Mouse (Mus musculus) B cell, adult 2 months (primary cell): ENCODE data around the gene Gm45233.

ENCODE experiments used
- DNase-seq, 2 experiments: peaks; one replicate each; pipeline ENCODE4 v3.0.0; 2022

The Gm45233 gene

DNA sequence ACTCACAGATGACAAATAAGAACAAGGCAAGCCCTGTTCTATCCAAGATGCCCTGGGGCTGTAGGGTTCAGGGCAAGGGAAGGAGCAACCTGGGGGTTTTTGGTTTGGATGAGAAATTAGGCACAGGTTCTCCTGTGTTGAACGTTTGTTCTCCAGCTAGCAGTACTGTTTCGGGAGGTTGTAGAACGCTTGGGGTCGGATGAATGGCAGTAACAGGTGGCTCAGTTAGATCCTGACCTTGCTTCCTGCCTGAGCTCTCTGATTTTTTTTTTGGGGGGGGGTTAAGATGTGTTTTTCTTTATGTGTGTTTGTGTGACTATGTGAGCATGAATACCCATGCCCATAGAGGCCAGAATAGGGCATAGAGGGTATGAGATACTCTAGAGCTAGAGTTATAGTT lies 68.6 kb downstream of the Gm45233 start:
- no peak for DNase-seq
